Mouse (Mus musculus): ENCODE results near the gene Capn13. TPM values are rescaled to one million over a fixed set of nuclear protein-coding genes. Genes with fewer than 3 reads are reported as not detected.

The Capn13 gene
- total RNA-seq (2021) = not detected
- long read RNA-seq, experiment 1 = 0 reads
- long read RNA-seq, experiment 2 = 0 reads

- intact Hi-C loops (cut with DNase I) = no loop called here
- DNase-seq = no peak
Measured at GRCm38 (mm10) chr17:73400862-73401261, at the start of gene Capn13. Capn13 (minus strand) TSS chr17:73400866.

GRCm38 (mm10) chr17:73449104-73449503, 48.4 kb upstream of the Capn13 start:
- no peak for DNase-seq
- intact Hi-C loops (cut with DNase I) = no loop called here

- no peak for DNase-seq
- intact Hi-C loops (cut with DNase I) = no loop called here
Measured at GRCm38 (mm10) chr17:73440798-73441197, 40.1 kb upstream of the Capn13 start.

- no peak for DNase-seq
- intact Hi-C loops (cut with DNase I) = no loop called here
Measured at GRCm38 (mm10) chr17:73432564-73433006, 31.9 kb upstream of the Capn13 start.

GRCm38 (mm10) chr17:73432058-73432457, 31.4 kb upstream of the Capn13 start:
- intact Hi-C loops (cut with DNase I) = no loop called here
- DNase-seq = no peak

GRCm38 (mm10) chr17:73417382-73417781, 16.7 kb upstream of the Capn13 start:
- DNase-seq = no peak
- intact Hi-C loops (cut with DNase I) = no loop called here

- intact Hi-C loops (cut with DNase I) = no loop called here
Measured at GRCm38 (mm10) chr17:73416181-73416795, 15.6 kb upstream of the Capn13 start.

GRCm38 (mm10) chr17:73411817-73412216, 11.2 kb upstream of the Capn13 start:
- no peak for DNase-seq
- intact Hi-C loops (cut with DNase I) = no loop called here

More at GRCm38 (mm10) chr17:73416181-73416795, 15.6 kb upstream of the Capn13 start:
- no peak for DNase-seq

GRCm38 (mm10) chr17:73401272-73401671, 606 bp upstream of the Capn13 start:
- intact Hi-C loops (cut with DNase I) = no loop called here
- no peak for DNase-seq

GRCm38 (mm10) chr17:73399136-73399535, 1.5 kb downstream of the Capn13 start:
- no peak for DNase-seq
- intact Hi-C loops (cut with DNase I) = no loop called here

GRCm38 (mm10) chr17:73393361-73393760, 7.3 kb downstream of the Capn13 start:
- intact Hi-C loops (cut with DNase I) = no loop called here
- DNase-seq = no peak

GRCm38 (mm10) chr17:73391771-73392170, 8.9 kb downstream of the Capn13 start:
- intact Hi-C loops (cut with DNase I) = no loop called here
- DNase-seq = peak; percentile 23 to 56

- intact Hi-C loops (cut with DNase I) = no loop called here
Measured at GRCm38 (mm10) chr17:73390191-73391089, 10.2 kb downstream of the Capn13 start.

GRCm38 (mm10) chr17:73389336-73389735, 11.3 kb downstream of the Capn13 start:
- no peak for DNase-seq
- intact Hi-C loops (cut with DNase I) = no loop called here

More at GRCm38 (mm10) chr17:73390191-73391089, 10.2 kb downstream of the Capn13 start:
- DNase-seq = no peak

GRCm38 (mm10) chr17:73386581-73386980, 14.1 kb downstream of the Capn13 start:
- no peak for DNase-seq
- intact Hi-C loops (cut with DNase I) = no loop called here

- intact Hi-C loops (cut with DNase I) = no loop called here
- DNase-seq = no peak
Measured at GRCm38 (mm10) chr17:73385940-73386339, 14.7 kb downstream of the Capn13 start.

GRCm38 (mm10) chr17:73382327-73383014, 18.2 kb downstream of the Capn13 start:
- intact Hi-C loops (cut with DNase I) = no loop called here
- no peak for DNase-seq

- no peak for DNase-seq
- intact Hi-C loops (cut with DNase I) = no loop called here
Measured at GRCm38 (mm10) chr17:73381681-73382080, 19.0 kb downstream of the Capn13 start.

GRCm38 (mm10) chr17:73377778-73378484, 22.7 kb downstream of the Capn13 start:
- intact Hi-C loops (cut with DNase I) = no loop called here
- no peak for DNase-seq

GRCm38 (mm10) chr17:73367334-73367733, 33.3 kb downstream of the Capn13 start:
- no peak for DNase-seq
- intact Hi-C loops (cut with DNase I) = no loop called here

Data from heart, postnatal 14 days (tissue).